Mouse (Mus musculus) gastrocnemius, adult 18-20 months (tissue): ENCODE data around the gene Bhlhb9. TPM values are rescaled to one million over a fixed set of nuclear protein-coding genes. Genes with fewer than 3 reads are reported as not detected.

Experiments used
- DNase-seq: peaks from one replicate; pipeline ENCODE4 v3.0.0; 2021; ENCODE audit warnings: low spot score
- microRNA-seq: library from miRNA; unstranded; fragments of <30 nt; microRNA quantifications from one replicate; pipeline ENCODE4 v1.2.0, GENCODE M21; 2021
- total RNA-seq, 2 experiments: library from RNA; stranded (reverse); gene quantifications; 2 replicates each; pipeline ENCODE4 v1.2.3; 2021

The Bhlhb9 gene
- total RNA-seq, 2 experiments from 2014 or later: 1.4 to 2.8 TPM

DNA sequence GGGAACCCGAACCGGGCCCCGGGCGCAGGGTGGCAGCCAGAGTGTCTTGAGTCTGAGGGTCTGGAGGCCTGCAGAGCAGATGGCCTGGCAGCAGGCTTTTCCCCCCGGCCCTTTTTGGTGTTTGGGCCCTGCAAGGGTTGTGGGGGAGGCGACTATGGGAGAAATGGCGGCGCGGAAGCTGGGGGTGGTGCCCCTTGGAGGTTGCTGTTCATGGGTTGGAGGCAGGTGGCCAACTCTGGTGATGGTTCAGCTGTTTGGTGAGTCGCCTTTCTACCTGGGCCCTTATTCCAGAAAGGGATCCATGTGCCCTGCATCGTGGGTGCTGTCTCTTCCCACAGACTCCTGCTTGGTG lies 88.8 kb downstream of the Bhlhb9 start:
- no peak for DNase-seq

DNA sequence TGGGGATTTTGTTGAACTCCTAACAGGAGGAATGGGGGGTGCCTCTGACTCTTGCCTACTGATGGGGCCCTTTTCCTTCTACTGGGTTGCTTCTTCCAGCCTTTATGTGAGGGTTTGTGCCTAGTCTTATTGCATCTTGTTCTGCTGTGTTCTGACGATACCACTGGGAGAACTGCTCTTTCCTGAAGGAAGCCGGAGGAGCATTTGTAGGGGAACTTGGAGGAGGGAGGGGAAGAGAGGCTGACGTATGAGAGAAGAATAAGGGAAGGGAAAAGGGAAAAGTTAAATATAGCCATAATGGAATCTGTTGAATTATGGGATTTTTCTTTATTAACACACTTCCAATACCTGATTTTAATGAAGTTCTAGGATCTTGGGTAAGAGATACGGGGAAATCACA lies 119.2 kb downstream of the Bhlhb9 start:
- no peak for DNase-seq

DNA sequence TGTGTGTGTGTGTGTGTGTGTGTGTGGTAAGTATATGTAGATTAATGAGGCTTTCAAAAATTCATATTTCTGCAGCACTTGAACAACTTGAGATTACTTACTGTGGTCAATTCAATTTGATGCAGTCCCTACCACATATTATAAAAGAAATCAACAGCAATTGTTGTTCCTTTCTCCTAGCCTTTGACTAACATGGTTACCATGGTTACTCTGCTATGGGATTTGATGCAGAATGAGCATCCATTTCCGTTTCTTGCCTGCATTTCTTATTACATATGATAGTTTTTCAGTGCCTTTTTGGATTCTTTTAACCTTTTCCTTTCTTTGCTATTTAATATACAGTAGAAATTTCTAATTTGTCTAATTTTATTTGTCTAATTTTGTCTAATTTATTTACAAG lies 119.7 kb downstream of the Bhlhb9 start:
- no peak for DNase-seq

DNA sequence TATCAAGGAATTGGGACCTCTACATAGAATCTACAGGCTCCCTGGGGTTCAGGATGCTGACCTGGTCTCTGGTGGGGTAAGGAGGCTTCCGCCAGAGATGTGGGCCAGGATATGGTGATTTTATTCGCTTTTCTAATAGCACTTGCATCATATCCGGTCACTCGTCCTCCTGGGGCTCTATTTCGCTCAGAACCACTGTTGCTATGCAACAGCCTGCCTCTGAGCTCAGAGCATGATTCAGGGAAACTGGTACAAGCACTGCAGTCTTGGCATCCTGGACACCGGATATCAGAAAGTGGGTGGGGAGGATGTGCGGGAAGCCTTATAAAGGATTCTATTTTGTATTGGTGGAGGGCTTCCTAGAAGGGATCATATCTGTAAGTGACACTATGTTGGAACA lies 124.8 kb downstream of the Bhlhb9 start:
- no peak for DNase-seq

DNA sequence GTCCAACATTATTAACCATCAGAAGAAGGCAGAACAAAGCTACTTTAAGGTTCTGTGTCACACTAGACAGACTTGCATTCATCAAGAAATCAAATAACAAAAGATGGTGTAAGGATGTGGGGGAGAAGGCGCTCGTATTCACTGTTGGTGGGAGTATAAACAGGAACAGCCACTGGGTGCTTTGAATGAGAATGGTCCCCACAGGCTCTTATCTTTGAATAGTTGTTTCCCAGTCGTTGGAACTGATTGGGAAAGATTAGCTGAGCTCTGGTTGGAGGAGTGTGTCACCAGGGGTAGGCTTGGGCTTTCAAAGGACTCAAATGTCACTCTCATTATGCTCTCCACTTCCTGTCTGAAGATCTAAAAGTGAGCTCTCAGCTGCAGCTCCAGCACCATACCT lies 128.5 kb downstream of the Bhlhb9 start:
- no peak for DNase-seq

DNA sequence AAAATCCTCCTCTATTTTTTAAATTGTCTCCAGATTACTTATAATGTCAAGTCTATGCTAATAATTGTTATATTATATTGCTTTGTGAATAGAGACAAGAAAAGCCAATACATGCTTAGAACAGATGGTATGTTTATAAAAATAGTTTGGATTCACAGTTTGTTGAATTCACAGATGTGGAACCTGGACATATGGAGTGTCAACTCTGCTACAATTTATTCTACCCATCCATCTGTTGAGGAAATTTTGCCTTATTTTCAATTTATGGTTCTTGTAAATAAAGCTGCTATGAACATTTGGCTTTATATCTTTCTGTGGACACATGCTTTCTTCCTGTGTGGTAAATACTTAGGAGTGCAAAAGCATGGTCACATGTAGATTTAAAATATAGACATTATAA lies 131.2 kb downstream of the Bhlhb9 start:
- no peak for DNase-seq

DNA sequence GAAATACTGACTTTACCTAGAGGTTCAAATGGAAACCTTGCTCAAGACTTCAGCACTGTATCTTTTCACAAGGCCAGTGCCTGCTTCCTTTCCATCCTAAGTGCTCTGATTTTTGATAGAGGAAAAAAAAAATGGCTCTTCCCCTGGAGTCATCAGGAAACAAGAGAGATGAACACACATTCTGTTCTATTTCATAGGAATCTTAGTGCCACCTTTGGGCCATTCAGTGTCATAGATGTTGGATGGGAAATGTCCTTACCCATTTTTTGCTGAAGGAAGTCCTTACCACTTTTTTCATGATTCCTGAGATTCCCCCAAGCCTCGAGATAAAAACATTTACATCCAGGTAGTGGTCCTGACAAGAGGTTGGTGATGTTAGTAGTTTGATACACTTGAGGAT lies 139.1 kb downstream of the Bhlhb9 start:
- no peak for DNase-seq

Small RNAs within 50 kb of the gene (microRNA-seq; reads per million reads assigned to microRNA genes)
- not detected for gene Mir1970

Other genes starting within 250 kb of the Bhlhb9 start
- gene Nxf7, start 198.8 kb upstream of the Bhlhb9 start, total RNA-seq: not detected
- not detected for gene Prame, start 169.9 kb upstream of the Bhlhb9 start, total RNA-seq
- not detected for gene Tcp11x2, start 103.8 kb upstream of the Bhlhb9 start, total RNA-seq
- gene Tmsb15a, start 72.3 kb upstream of the Bhlhb9 start, total RNA-seq: not detected
- gene Armcx5, start 54.9 kb upstream of the Bhlhb9 start, total RNA-seq: 1 to 10 TPM; 4.0 to 4.7 TPM
- 10 to 100 TPM; 17.3 to 19.1 TPM for gene Gprasp1, start 54.9 kb upstream of the Bhlhb9 start, total RNA-seq
- 1 to 10 TPM; 1.0 to 1.1 TPM for gene Gprasp2, start 41.4 kb downstream of the Bhlhb9 start, total RNA-seq
- gene Arxes2, start 196.2 kb downstream of the Bhlhb9 start, total RNA-seq: 1 to 10 TPM in 1 of 2 experiments, under 1 TPM in 1; 0.25 to 1.0 TPM
- not detected for gene Arxes1, start 235.8 kb downstream of the Bhlhb9 start, total RNA-seq